Mouse (Mus musculus) layer of hippocampus, adult 2 months (tissue): Measurements from ENCODE around the gene Adcy5. TPM values are rescaled to one million over a fixed set of nuclear protein-coding genes. Genes with fewer than 3 reads are reported as not detected.

ENCODE experiments used
- DNase-seq, 2 experiments: peaks; one replicate each; pipeline ENCODE4 v3.0.0; 2022; ENCODE audit warnings: low spot score in 2 of 2
- H3K27ac ChIP-seq: fragments of 200-600 bp; 2 replicates; pipeline ENCODE4 v1.8.1; 2022
- H3K4me3 ChIP-seq: fragments of 200-600 bp; 2 replicates; pipeline ENCODE4 v1.8.1; 2022; ENCODE audit warnings: mild to moderate bottlenecking
- CTCF ChIP-seq: fragments of 200-600 bp; conservative IDR thresholded peaks from 2 replicates; pipeline ENCODE4 v1.8.1; 2022; ENCODE audit warnings: antibody characterized with exemption, mild to moderate bottlenecking, moderate library complexity
- total RNA-seq, 2 experiments: library from RNA; stranded (reverse); gene quantifications; 2 replicates each; pipeline ENCODE4 v1.2.3; 2021

The Adcy5 gene
- total RNA-seq, 2 experiments from 2014 or later: 74.3 to 76.8 TPM

DNA sequence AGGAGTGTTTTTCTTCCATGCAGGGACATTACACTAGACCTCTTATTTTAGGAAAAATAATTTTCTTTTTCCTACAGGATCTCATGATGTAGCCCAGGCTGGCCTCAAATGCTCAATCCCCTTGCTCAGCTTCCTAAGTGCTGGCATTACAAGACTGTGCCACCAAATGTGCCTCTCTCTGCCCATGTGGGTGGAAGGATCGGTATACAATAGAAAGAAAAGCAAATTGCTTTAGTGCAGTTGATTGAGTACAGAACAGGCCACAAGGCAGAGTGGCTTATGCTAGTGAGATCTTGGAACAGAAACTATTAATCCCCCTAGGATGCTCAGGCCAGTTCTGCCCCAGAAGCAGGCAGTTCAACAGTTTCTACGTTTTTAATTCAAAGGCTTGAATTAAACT is 165.1 kb downstream of the Adcy5 start:
- no peak for TF ChIP-seq CTCF
- no peak overlapping the region for H3K4me3 ChIP-seq
- H3K27ac ChIP-seq: no peak overlapping the region
- no peak for DNase-seq

DNA sequence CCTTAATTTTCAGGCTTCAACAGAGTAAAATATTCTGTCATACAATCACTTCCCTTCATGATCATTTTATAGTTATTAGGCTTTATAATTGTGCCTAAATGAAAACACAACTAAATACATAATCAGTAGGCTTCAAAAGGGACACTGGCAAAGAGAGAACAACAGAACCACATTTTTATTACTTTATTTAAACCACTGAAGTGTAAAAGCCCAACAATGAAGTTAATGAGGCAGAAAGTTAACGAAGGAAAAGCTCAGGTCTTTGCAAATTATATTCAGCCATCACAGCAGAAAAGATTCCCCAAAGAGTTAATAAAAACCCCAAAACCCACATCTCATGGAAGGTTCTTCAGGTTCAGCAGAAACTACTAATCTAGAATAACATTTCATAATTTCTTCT is 175.8 kb downstream of the Adcy5 start:
- DNase-seq: no peak
- no peak overlapping the region for H3K27ac ChIP-seq
- TF ChIP-seq CTCF: no peak
- no peak overlapping the region for H3K4me3 ChIP-seq

Other genes starting within 250 kb of the Adcy5 start
- gene Hacd2, start 132.4 kb upstream of the Adcy5 start, total RNA-seq: 10 to 100 TPM; 32.7 to 41.7 TPM
- gene Sec22a, start 209.0 kb downstream of the Adcy5 start, total RNA-seq: 10 to 100 TPM; 13.7 to 16.7 TPM